Mouse (Mus musculus) CH12.LX (cell line): ENCODE data around the gene Cxcr1. TPM values are rescaled to one million over a fixed set of nuclear protein-coding genes. Genes with fewer than 3 reads are reported as not detected.

ENCODE experiments used
- DNase-seq: peaks from one replicate; pipeline ENCODE4 v3.0.0-alpha.2; 2013; ENCODE audit errors: extremely low read depth
- H3K27ac ChIP-seq: 2 replicates; pipeline ENCODE4 v1.5.1; 2012; ENCODE audit warnings: low read depth, mild to moderate bottlenecking, control low read depth, moderate library complexity; ENCODE audit not compliant: insufficient read depth
- H3K27me3 ChIP-seq: replicated peaks from 2 replicates; pipeline ENCODE3; 2012; ENCODE audit warnings: inconsistent platforms
- H3K36me3 ChIP-seq, 2 experiments: replicated peaks in 1 of 2; 2 replicates each; pipeline versions ENCODE3 to v1.6.1; 2012; ENCODE audit warnings: inconsistent platforms in 1 of 2, low read length in 1 of 2, mild to moderate bottlenecking in 1 of 2, mixed read lengths in 1 of 2, moderate library complexity in 1 of 2; ENCODE audit not compliant: control insufficient read depth in 1 of 2, insufficient read depth in 1 of 2
- H3K4me1 ChIP-seq, 2 experiments: 2 replicates each; pipeline ENCODE4 v1.6.1; 2012; ENCODE audit warnings: inconsistent platforms in 1 of 2, moderate library complexity in 1 of 2; ENCODE audit not compliant: insufficient read depth in 2 of 2, control insufficient read depth in 1 of 2
- H3K4me2 ChIP-seq: 2 replicates; pipeline ENCODE4 v1.6.1; 2012; ENCODE audit warnings: low read depth, mild to moderate bottlenecking, control low read depth; ENCODE audit not compliant: poor library complexity, insufficient read depth, severe bottlenecking
- H3K4me3 ChIP-seq, 3 experiments: fragments of 150-350 bp in 1 of 3; sonication (generic) in 1 of 3; replicated peaks in 1 of 3; 2 replicates each; pipeline versions ENCODE3 to v1.5.1; 2011 to 2012; ENCODE audit warnings: low read depth in 2 of 3, low read length in 2 of 3, mild to moderate bottlenecking in 2 of 3, moderate library complexity in 2 of 3, control low read depth in 1 of 3, improper control_type of control experiment in 1 of 3, inconsistent platforms in 1 of 3, mixed read lengths in 1 of 3; ENCODE audit not compliant: poor library complexity in 1 of 3
- H3K79me2 ChIP-seq: replicated peaks from 2 replicates; pipeline ENCODE4 v1.6.1; 2012; ENCODE audit warnings: mild to moderate bottlenecking, moderate library complexity; ENCODE audit not compliant: control insufficient read depth, poor library complexity, insufficient read depth, severe bottlenecking; ENCODE audit errors: extremely low read depth
- H3K9ac ChIP-seq: 2 replicates; pipeline ENCODE4 v1.6.1; 2012; ENCODE audit warnings: low read depth, mild to moderate bottlenecking, control low read depth, moderate library complexity; ENCODE audit not compliant: insufficient read depth
- H3K9me3 ChIP-seq: replicated peaks from 2 replicates; pipeline ENCODE3; 2012; ENCODE audit warnings: low read length, inconsistent platforms, mixed read lengths
- CHD1 ChIP-seq: IDR thresholded peaks from 2 replicates; pipeline ENCODE4 v1.6.1; 2012; ENCODE audit warnings: low read depth, low read length, improper control_type of control experiment, inconsistent platforms
- CHD2 ChIP-seq: IDR thresholded peaks from 2 replicates; pipeline ENCODE4 v1.6.1; 2011; ENCODE audit warnings: low read length, improper control_type of control experiment
- CTCF ChIP-seq, 2 experiments: IDR thresholded peaks in 1 of 2; conservative IDR thresholded peaks in 1 of 2; 2 replicates each; pipeline ENCODE4 v1.5.1; 2011 to 2012; ENCODE audit warnings: low read depth in 2 of 2, low read length in 2 of 2, improper control_type of control experiment in 1 of 2, inconsistent platforms in 1 of 2, mild to moderate bottlenecking in 1 of 2, moderate library complexity in 1 of 2
- ELF1 ChIP-seq: IDR thresholded peaks from 2 replicates; pipeline ENCODE4 v1.6.1; 2014; ENCODE audit warnings: low read depth, mild to moderate bottlenecking, inconsistent platforms, low read length, improper control_type of control experiment
- EP300 ChIP-seq: IDR thresholded peaks from 2 replicates; pipeline ENCODE4 v1.6.1; 2011; ENCODE audit warnings: low read length, improper control_type of control experiment
- ETS1 ChIP-seq: conservative IDR thresholded peaks from 2 replicates; pipeline ENCODE4 v1.6.1; 2012; ENCODE audit warnings: low read depth, mild to moderate bottlenecking, inconsistent platforms, low read length, improper control_type of control experiment, moderate library complexity
- GABPA ChIP-seq: IDR thresholded peaks from 2 replicates; pipeline ENCODE4 v1.6.1; 2012; ENCODE audit warnings: low read depth, low read length, improper control_type of control experiment, inconsistent platforms; ENCODE audit not compliant: insufficient replicate concordance
- HCFC1 ChIP-seq: IDR thresholded peaks from 2 replicates; pipeline ENCODE4 v1.6.1; 2012; ENCODE audit warnings: low read depth, mild to moderate bottlenecking, inconsistent platforms, low read length, improper control_type of control experiment
- IRF4 ChIP-seq: IDR thresholded peaks from 2 replicates; pipeline ENCODE4 v1.6.1; 2014; ENCODE audit warnings: low read depth, mild to moderate bottlenecking, inconsistent platforms, low read length, improper control_type of control experiment
- JUN ChIP-seq: IDR thresholded peaks from 2 replicates; pipeline ENCODE4 v1.6.1; 2011; ENCODE audit warnings: low read depth, mild to moderate bottlenecking, low read length, improper control_type of control experiment, moderate library complexity; ENCODE audit not compliant: insufficient read depth
- KAT2A ChIP-seq: IDR thresholded peaks from 2 replicates; pipeline ENCODE4 v1.6.1; 2012; ENCODE audit warnings: low read length, improper control_type of control experiment, inconsistent platforms; ENCODE audit not compliant: insufficient replicate concordance
- MAFK ChIP-seq: IDR thresholded peaks from 2 replicates; pipeline ENCODE4 v1.6.1; 2011; ENCODE audit warnings: low read length, improper control_type of control experiment; ENCODE audit not compliant: insufficient replicate concordance
- MAZ ChIP-seq: IDR thresholded peaks from 2 replicates; pipeline ENCODE4 v1.6.1; 2012; ENCODE audit warnings: low read depth, mild to moderate bottlenecking, inconsistent platforms, low read length, improper control_type of control experiment, moderate library complexity
- MEF2A ChIP-seq: IDR thresholded peaks from 2 replicates; pipeline ENCODE4 v1.6.1; 2014; ENCODE audit warnings: low read depth, mild to moderate bottlenecking, inconsistent platforms, low read length, improper control_type of control experiment, borderline replicate concordance
- MXI1 ChIP-seq: IDR thresholded peaks from 2 replicates; pipeline ENCODE4 v1.6.1; 2011; ENCODE audit warnings: mild to moderate bottlenecking, low read depth, low read length, improper control_type of control experiment
- MYC ChIP-seq: IDR thresholded peaks from 2 replicates; pipeline ENCODE4 v1.6.1; 2011; ENCODE audit warnings: low read depth, mild to moderate bottlenecking, improper control_type of control experiment, low read length
- PAX5 ChIP-seq: IDR thresholded peaks from 2 replicates; pipeline ENCODE4 v1.6.1; 2012; ENCODE audit warnings: low read length, inconsistent platforms, mixed read lengths
- POLR2A ChIP-seq: IDR thresholded peaks from 2 replicates; pipeline ENCODE4 v1.6.1; 2011; ENCODE audit warnings: low read depth, mild to moderate bottlenecking, improper control_type of control experiment, low read length
- POLR2AphosphoS2 ChIP-seq: IDR thresholded peaks from 2 replicates; pipeline ENCODE4 v1.6.1; 2011; ENCODE audit warnings: low read depth, low read length, improper control_type of control experiment
- RAD21 ChIP-seq: IDR thresholded peaks from 2 replicates; pipeline ENCODE4 v1.6.1; 2011; ENCODE audit warnings: low read depth, mild to moderate bottlenecking, low read length, improper control_type of control experiment, moderate library complexity
- SIN3A ChIP-seq: IDR thresholded peaks from 2 replicates; pipeline ENCODE4 v1.6.1; 2012; ENCODE audit warnings: low read length, improper control_type of control experiment, inconsistent platforms
- SMC3 ChIP-seq: IDR thresholded peaks from 2 replicates; pipeline ENCODE4 v1.6.1; 2011; ENCODE audit warnings: low read depth, low read length, improper control_type of control experiment
- TCF12 ChIP-seq: IDR thresholded peaks from 2 replicates; pipeline ENCODE4 v1.6.1; 2014; ENCODE audit warnings: low read depth, mild to moderate bottlenecking, inconsistent platforms, low read length, improper control_type of control experiment
- ZC3H11A ChIP-seq: IDR thresholded peaks from 2 replicates; pipeline ENCODE4 v1.6.1; 2012; ENCODE audit warnings: low read depth, mild to moderate bottlenecking, inconsistent platforms, low read length, improper control_type of control experiment
- dilution Hi-C: fragments of 300-500 bp; cut with MboI; formaldehyde crosslinking; loops from 2 replicates; pipeline ENCODE4 v1.14.3; 2020; ENCODE audit warnings: low sequenced_read_pairs; ENCODE audit not compliant: extremely low pct_unique_long_range_greater_than_20kb, extremely low pct_ligation_motif_present
- in situ Hi-C: fragments of 300-500 bp; cut with MboI; formaldehyde crosslinking; loops from 3 replicates; pipeline ENCODE4 v1.14.3; 2019; ENCODE audit warnings: low sequenced_read_pairs, low pct_ligation_motif_present, low pct_unique_long_range_greater_than_20kb, mixed read lengths
- polyA plus RNA-seq: library from polyadenylated mRNA; unstranded; fragments of >175 nt; gene quantifications from 2 replicates; pipeline ENCODE4 v1.2.1, GENCODE M21; 2012; ENCODE audit warnings: low read depth; ENCODE audit not compliant: insufficient read length
- total RNA-seq, 2 experiments: library from RNA; depleted of rRNA; stranded (reverse); fragments of 300-350 nt in 1 of 2; fragments of >200 nt in 1 of 2; gene quantifications; 2 replicates each; pipeline ENCODE4 v1.2.3; 2012 to 2014

Cxcr1 gene
- total and polyA plus RNA-seq, 3 experiments, result not detected

DNA sequence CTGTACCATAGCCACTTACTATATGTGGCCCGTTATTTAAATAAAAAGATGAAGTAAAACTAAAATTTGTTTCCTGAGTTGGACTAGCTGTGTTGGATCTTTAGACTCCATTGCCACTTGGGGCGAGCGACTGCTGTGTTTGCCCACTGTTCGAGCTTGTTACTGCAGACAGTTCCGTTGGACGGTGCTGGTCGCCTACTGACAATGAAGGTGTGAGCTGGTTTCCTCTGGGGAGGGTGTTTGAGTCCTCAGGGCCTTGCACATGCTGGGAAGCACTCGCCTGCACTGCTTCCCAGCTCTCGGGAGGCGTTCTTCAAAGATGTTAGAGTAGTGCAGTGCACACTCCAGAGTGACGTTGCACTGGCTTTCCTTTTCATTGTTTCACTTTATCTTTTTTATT is 45.2 kb upstream of the Cxcr1 start:
- H3K36me3 ChIP-seq, result peaks cover 3 to 41% of the 10 kb centered on the region in 2 experiments
- no peaks in the 10 kb centered on the region for H3K9me3 ChIP-seq
- no peak for DNase-seq
- no peaks in the 10 kb centered on the region for H3K27me3 ChIP-seq
- peaks cover 15 to 46% of the 10 kb centered on the region in 2 experiments for H3K4me1 ChIP-seq
- peak overlapping the region; percentile 37 for H3K27ac ChIP-seq
- peak overlapping the region; percentile 81; the same call in 1 of the 2 replicates for H3K9ac ChIP-seq
- dilution Hi-C loops, result no loop called here
- in situ Hi-C loops, result no loop called here
- peak overlapping the region; percentile 99 for H3K4me2 ChIP-seq
- peaks cover 81% of the 10 kb centered on the region for H3K79me2 ChIP-seq
- TF ChIP-seq HCFC1 (no peak), CTCF (conservative IDR thresholded peaks at IDR 0.05 in 1 of 2, IDR thresholded peaks at IDR 0.05 in 1 of 2; ENCODE audit: low read depth in 2 of 2, low read length in 2 of 2) (0 out of 4 replicates have a peak, but pooled peaks of 1 of the 2 experiments have one; percentile 1)
- H3K4me3 ChIP-seq, result peak overlapping the region; percentile 63 to 97 (median 94)

DNA sequence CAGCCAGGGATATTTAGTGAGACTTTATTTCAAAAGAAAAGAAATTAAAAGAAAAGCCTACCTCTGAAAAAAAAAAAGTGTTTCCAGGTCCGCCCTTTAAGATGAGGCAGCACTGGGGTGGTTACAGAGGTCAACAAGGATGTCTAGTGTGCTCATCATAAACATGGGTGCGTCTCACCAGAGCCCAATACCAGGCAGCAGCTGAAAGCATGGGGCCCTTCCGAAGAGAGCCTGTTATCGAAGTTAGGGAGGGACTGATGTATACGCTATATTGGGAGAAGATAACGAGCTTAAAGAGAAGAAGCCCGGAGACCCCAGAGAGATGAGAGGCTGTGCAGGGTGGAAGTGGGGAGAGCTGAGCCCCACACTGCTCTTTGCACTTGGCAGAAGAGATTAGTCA is 44.7 kb upstream of the Cxcr1 start:
- no peaks in the 10 kb centered on the region for H3K27me3 ChIP-seq
- no peaks in the 10 kb centered on the region for H3K9me3 ChIP-seq
- dilution Hi-C loops, result no loop called here
- in situ Hi-C loops, result no loop called here
- no peak for DNase-seq
- H3K9ac ChIP-seq, result peak overlapping the region; percentile 81
- peaks cover 76% of the 10 kb centered on the region for H3K79me2 ChIP-seq
- peaks cover 3 to 38% of the 10 kb centered on the region in 2 experiments for H3K36me3 ChIP-seq
- no peak for TF ChIP-seq CHD1
- TF ChIP-seq TCF12, result no peak
- TF ChIP-seq POLR2AphosphoS2, result no peak
- TF ChIP-seq CHD2, result no peak
- no peak for TF ChIP-seq JUN
- no peak for TF ChIP-seq MAFK
- no peak for TF ChIP-seq MEF2A
- TF ChIP-seq POLR2A, result no peak
- no peak for TF ChIP-seq KAT2A
- TF ChIP-seq ETS1, result no peak
- no peak for TF ChIP-seq ZC3H11A
- TF ChIP-seq SMC3, result no peak
- no peak for TF ChIP-seq SIN3A
- peak overlapping the region; percentile 63 to 97 (median 94) for H3K4me3 ChIP-seq
- peak overlapping the region; percentile 99 for H3K4me2 ChIP-seq
- H3K4me1 ChIP-seq, result peaks cover 11 to 41% of the 10 kb centered on the region in 2 experiments
- H3K27ac ChIP-seq, result no peak overlapping the region

DNA sequence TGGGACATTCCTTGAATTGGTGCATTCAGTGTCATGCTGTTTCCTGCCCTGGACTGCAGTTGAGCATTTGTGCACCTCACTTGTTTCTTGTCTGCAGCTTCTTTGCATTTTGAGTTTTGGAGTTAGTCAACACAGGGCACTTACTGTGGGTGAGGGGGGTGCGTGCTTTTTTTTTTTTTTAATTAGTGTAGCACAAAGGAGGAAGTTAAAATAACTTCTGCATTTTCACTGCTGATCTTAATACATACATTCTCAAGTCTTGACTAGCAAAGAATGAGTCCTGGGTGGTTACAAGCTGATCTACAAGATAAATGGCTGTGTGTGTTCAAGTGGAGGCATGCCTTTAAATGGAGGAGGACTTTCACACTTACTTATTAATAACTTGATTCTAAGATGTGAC is 43.7 kb upstream of the Cxcr1 start:
- peak overlapping the region; percentile 99 for H3K4me2 ChIP-seq
- H3K9me3 ChIP-seq, result no peaks in the 10 kb centered on the region
- in situ Hi-C loops, result no loop called here
- peaks cover 3 to 31% of the 10 kb centered on the region in 2 experiments for H3K36me3 ChIP-seq
- dilution Hi-C loops, result no loop called here
- peak; percentile 68 for DNase-seq
- peaks cover 10 to 32% of the 10 kb centered on the region in 2 experiments; a peak in 3 of 4 replicates for H3K4me1 ChIP-seq
- H3K9ac ChIP-seq, result peak overlapping the region; percentile 92
- H3K4me3 ChIP-seq, result peak overlapping the region; percentile 63 to 97 (median 94)
- peak overlapping the region; percentile 54; the same call in 1 of the 2 replicates for H3K27ac ChIP-seq
- no peaks in the 10 kb centered on the region for H3K27me3 ChIP-seq
- H3K79me2 ChIP-seq, result peaks cover 66% of the 10 kb centered on the region
- no peak for TF ChIP-seq PAX5
- peak; percentile 86 for TF ChIP-seq IRF4
- peak; percentile 78; the same call in 1 of the 2 replicates for TF ChIP-seq MXI1
- TF ChIP-seq MAZ, result peak; percentile 75
- TF ChIP-seq RAD21, result no peak
- TF ChIP-seq EP300, result peak; percentile 78
- no peak for TF ChIP-seq GABPA
- 0 out of 2 replicates have a peak, but pooled peaks have one; percentile 41 for TF ChIP-seq MEF2A
- no peak for TF ChIP-seq POLR2AphosphoS2
- peak; percentile 38; the same call in 1 of the 2 replicates for TF ChIP-seq ELF1
- peak; percentile 73 for TF ChIP-seq CHD2
- peak; percentile 17; the same call in 1 of the 2 replicates for TF ChIP-seq HCFC1
- TF ChIP-seq SIN3A, result peak; percentile 88
- 0 out of 2 replicates have a peak, but pooled peaks have one; percentile 31 for TF ChIP-seq TCF12
- no peak for TF ChIP-seq ZC3H11A
- no peak for TF ChIP-seq KAT2A
- 0 out of 2 replicates have a peak, but pooled peaks have one; percentile 50 for TF ChIP-seq MYC
